Mouse (Mus musculus) liver, adult 2 months (tissue): ENCODE results near the gene Gm5089. TPM values are rescaled to one million over a fixed set of nuclear protein-coding genes. Genes with fewer than 3 reads are reported as not detected.

ENCODE experiments used
- DNase-seq: peaks from one replicate; pipeline ENCODE4 v3.0.0-alpha.2; 2011; ENCODE audit warnings: low read depth, low spot score; ENCODE audit errors: extremely low read depth
- H3K27ac ChIP-seq: fragments of 200-500 bp; replicated peaks from 2 replicates; pipeline ENCODE4 v1.5.1; 2012; ENCODE audit warnings: low read depth, mild to moderate bottlenecking, control low read depth, inconsistent platforms, low read length; ENCODE audit not compliant: insufficient read depth
- H3K27me3 ChIP-seq: fragments of 200-500 bp; 2 replicates; pipeline ENCODE4 v1.6.1; 2012; ENCODE audit warnings: mild to moderate bottlenecking, moderate library complexity, low read length, inconsistent platforms; ENCODE audit not compliant: control insufficient read depth, insufficient read depth
- H3K36me3 ChIP-seq: fragments of 200-500 bp; 2 replicates; pipeline ENCODE4 v1.6.1; 2012; ENCODE audit warnings: low read length, inconsistent platforms; ENCODE audit not compliant: control insufficient read depth, insufficient read depth
- H3K4me1 ChIP-seq: fragments of 200-500 bp; 2 replicates; pipeline ENCODE4 v1.6.1; 2011; ENCODE audit warnings: low read length; ENCODE audit not compliant: control insufficient read depth, insufficient read depth
- H3K4me3 ChIP-seq: fragments of 200-500 bp; 2 replicates; pipeline ENCODE4 v1.5.1; 2011; ENCODE audit warnings: low read depth, mild to moderate bottlenecking, control low read depth, low read length, moderate library complexity; ENCODE audit not compliant: insufficient read depth
- H3K79me2 ChIP-seq: fragments of 200-500 bp; 2 replicates; pipeline ENCODE4 v1.6.1; 2012; ENCODE audit warnings: inconsistent platforms, mild to moderate bottlenecking, low read length, moderate library complexity; ENCODE audit not compliant: control insufficient read depth, insufficient read depth
- H3K9ac ChIP-seq: fragments of 200-500 bp; 2 replicates; pipeline ENCODE4 v1.6.1; 2012; ENCODE audit warnings: low read depth, mild to moderate bottlenecking, control low read depth, inconsistent platforms, low read length
- CTCF ChIP-seq: fragments of 200-500 bp; IDR thresholded peaks from 2 replicates; pipeline ENCODE4 v1.5.1; 2011; ENCODE audit warnings: low read depth, low read length, control low read depth
- POLR2A ChIP-seq: fragments of 200-500 bp; IDR thresholded peaks from 2 replicates; pipeline ENCODE4 v1.6.1; 2011; ENCODE audit warnings: low read length, control low read depth; ENCODE audit not compliant: insufficient read depth; ENCODE audit errors: extremely low read depth
- WGBS: fragments of 180-500 bp; shearing (Covaris S2); methylation state at CpG from one replicate; pipeline ENCODE4 v1.1.7; 2018; 5-methylcytosine and 5-hydroxymethylcytosine counted together
- polyA plus RNA-seq: library from polyadenylated mRNA; depleted of rRNA; stranded (reverse); fragments of >200 nt; gene quantifications from 2 replicates; pipeline ENCODE4 v1.2.3, GENCODE M21; 2012
- total RNA-seq: library from RNA; depleted of rRNA; stranded (reverse); fragments of >200 nt; gene quantifications from 2 replicates; pipeline ENCODE4 v1.2.3, GENCODE M21; 2014

Gm5089 gene
- total and polyA plus RNA-seq, 2 experiments, result not detected

DNA sequence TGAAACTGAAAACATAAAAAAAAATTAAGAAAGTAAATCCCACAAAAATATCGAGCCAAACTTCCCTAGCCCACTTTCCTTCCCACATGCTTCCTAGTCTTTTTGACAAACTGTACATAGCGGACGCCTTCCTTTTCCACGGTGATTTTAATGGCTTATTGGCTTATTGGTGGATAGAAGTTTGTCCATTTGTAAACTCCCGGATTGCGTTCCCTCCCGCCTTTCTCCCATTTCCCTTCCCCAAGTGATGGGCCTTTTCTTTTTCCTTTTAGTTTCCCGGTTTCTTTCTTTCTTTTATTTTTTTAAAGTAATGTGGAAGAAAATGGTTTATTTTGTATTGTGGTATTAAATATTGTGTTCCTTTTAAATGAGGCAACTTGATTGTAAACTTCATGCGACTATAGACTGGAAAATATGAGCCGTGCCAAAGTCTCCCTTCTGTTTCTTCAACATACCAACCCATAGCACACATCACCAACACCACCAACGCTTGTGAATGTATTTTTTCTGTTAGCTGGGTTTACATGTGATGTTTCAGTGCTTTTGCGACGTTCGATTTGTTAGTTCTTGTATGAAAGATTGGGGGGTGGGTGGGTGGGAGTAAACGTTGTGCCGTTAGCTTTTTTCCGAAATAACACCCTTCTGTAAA lies 28.7 kb upstream of the Gm5089 start:
- no peak for TF ChIP-seq POLR2A
- H3K27ac ChIP-seq, result no peak overlapping the region
- no peaks in the 10 kb centered on the region for H3K36me3 ChIP-seq
- peaks cover 38% of the 10 kb centered on the region for H3K27me3 ChIP-seq
- H3K4me1 ChIP-seq, result no peaks in the 10 kb centered on the region
- no peak overlapping the region for H3K9ac ChIP-seq
- no peaks in the 10 kb centered on the region for H3K79me2 ChIP-seq
- 28% methylated on average over 17 of the region's 17 CpGs for WGBS
- DNase-seq, result no peak
- H3K4me3 ChIP-seq, result no peak overlapping the region

GRCm38 (mm10) chr14:122478574-122479011 lies 27.7 kb upstream of the Gm5089 start:
- Histone ChIP-seq H3K4me3 (no peak overlapping the region), H3K79me2 (no peaks in the 10 kb centered on the region), H3K27ac (no peak overlapping the region), H3K9ac (no peak overlapping the region), H3K27me3 (peaks cover 32% of the 10 kb centered on the region), H3K36me3 (no peaks in the 10 kb centered on the region), H3K4me1 (no peaks in the 10 kb centered on the region)
- no peak for TF ChIP-seq CTCF
- TF ChIP-seq POLR2A, result no peak
- DNase-seq, result no peak
- WGBS, result 2% methylated on average over 22 of the region's 22 CpGs

GRCm38 (mm10) chr14:122477971-122478573 lies 27.2 kb upstream of the Gm5089 start:
- Histone ChIP-seq H3K27me3 (peaks cover 34% of the 10 kb centered on the region), H3K4me3 (no peak overlapping the region), H3K27ac (no peak overlapping the region), H3K36me3 (no peaks in the 10 kb centered on the region), H3K4me1 (no peaks in the 10 kb centered on the region), H3K9ac (no peak overlapping the region), H3K79me2 (no peaks in the 10 kb centered on the region)
- WGBS, result 4% methylated on average over 9 of the region's 9 CpGs
- TF ChIP-seq POLR2A, result no peak
- TF ChIP-seq CTCF, result no peak
- DNase-seq, result no peak

- Histone ChIP-seq H3K27me3 (peaks cover 32% of the 10 kb centered on the region), H3K79me2 (no peaks in the 10 kb centered on the region), H3K36me3 (no peaks in the 10 kb centered on the region), H3K4me3 (no peak overlapping the region), H3K4me1 (no peaks in the 10 kb centered on the region), H3K9ac (no peak overlapping the region), H3K27ac (no peak overlapping the region)
- TF ChIP-seq CTCF (no peak), POLR2A (no peak)
- no peak for DNase-seq
- 5% methylated on average over 20 of the region's 20 CpGs for WGBS
Measured at GRCm38 (mm10) chr14:122477261-122477671, 26.4 kb upstream of the Gm5089 start.

- no peak overlapping the region for H3K27ac ChIP-seq
- peaks cover 29% of the 10 kb centered on the region for H3K27me3 ChIP-seq
- 6% methylated on average over 18 of the region's 18 CpGs for WGBS
- no peaks in the 10 kb centered on the region for H3K79me2 ChIP-seq
- no peak overlapping the region for H3K4me3 ChIP-seq
- no peak for DNase-seq
- no peak overlapping the region for H3K9ac ChIP-seq
- H3K36me3 ChIP-seq, result no peaks in the 10 kb centered on the region
- no peaks in the 10 kb centered on the region for H3K4me1 ChIP-seq
- TF ChIP-seq POLR2A (no peak), CTCF (no peak)
Measured at GRCm38 (mm10) chr14:122476822-122477215, 25.9 kb upstream of the Gm5089 start.

DNA sequence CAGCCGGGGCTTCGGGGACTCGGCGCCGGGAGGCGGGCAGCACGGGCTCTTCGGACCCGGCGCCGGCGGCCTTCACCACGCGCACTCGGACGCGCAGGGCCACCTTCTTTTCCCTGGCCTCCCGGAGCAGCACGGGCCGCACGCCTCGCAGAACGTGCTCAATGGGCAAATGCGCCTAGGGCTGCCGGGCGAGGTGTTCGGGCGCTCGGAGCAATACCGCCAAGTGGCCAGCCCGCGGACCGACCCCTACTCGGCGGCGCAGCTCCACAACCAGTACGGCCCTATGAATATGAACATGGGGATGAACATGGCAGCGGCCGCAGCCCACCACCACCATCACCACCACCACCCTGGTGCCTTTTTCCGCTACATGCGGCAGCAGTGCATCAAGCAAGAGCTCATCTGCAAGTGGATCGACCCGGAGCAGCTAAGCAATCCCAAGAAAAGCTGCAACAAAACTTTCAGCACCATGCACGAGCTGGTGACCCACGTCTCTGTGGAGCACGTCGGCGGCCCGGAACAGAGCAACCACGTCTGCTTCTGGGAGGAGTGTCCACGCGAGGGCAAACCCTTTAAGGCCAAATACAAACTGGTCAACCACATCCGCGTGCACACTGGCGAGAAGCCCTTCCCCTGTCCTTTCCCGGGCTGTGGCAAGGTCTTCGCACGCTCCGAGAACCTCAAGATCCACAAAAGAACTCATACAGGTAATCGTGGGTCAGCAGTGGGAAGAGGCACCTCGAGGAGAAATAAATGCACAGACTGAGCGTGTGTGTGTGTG lies 25.3 kb upstream of the Gm5089 start:
- no peak overlapping the region for H3K4me3 ChIP-seq
- WGBS, result 2% methylated on average over 62 of the region's 62 CpGs
- no peak overlapping the region for H3K9ac ChIP-seq
- H3K79me2 ChIP-seq, result no peaks in the 10 kb centered on the region
- H3K36me3 ChIP-seq, result no peaks in the 10 kb centered on the region
- no peak overlapping the region for H3K27ac ChIP-seq
- H3K27me3 ChIP-seq, result peaks cover 29% of the 10 kb centered on the region
- DNase-seq, result no peak
- H3K4me1 ChIP-seq, result no peaks in the 10 kb centered on the region
- TF ChIP-seq POLR2A, result no peak
- no peak for TF ChIP-seq CTCF
